Mouse (Mus musculus): ENCODE measurements around the gene Eef1a1.

DNA sequence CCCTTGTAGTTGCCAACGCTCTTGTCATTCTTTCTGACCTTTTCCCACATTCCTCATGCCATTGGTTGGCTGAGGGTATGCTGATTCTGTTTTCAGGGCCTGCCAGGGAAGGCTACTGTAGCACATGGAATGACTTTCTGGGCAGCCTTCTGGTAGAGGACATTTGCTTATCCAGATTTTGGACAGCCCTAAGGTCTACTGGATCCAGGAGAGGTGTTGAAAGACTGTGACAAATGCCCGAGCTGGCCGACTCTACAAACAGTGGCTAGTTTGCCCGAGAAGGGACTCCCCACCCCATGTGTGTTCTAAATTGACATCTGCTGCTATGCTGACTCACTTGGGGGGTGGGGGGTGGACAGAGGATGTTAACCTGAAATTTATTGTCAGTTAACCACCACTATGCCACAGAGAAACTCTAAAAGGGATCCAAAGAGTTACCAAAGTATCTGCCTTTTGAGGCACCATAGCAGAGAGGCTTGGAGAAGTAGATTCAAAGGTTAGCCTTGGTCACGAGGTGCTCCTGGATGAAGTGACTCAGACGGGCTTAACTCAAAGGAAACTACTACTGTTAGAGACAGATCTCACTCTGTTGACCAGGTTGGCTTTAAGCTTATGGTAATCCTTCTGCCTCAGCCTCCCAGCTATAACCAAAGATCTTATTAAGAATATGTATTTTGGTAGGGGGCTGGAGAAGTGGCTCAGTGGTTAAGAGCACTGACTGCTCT is 25.0 kb upstream of the Eef1a1 start:
- TF ChIP-seq CTCF (IDR thresholded peaks at IDR 0.05; ENCODE audit: borderline replicate concordance, insufficient read depth, low read depth, low read length) (no peak), POLR2A (IDR thresholded peaks at IDR 0.05; ENCODE audit: borderline replicate concordance, insufficient read depth, low read length) (no peak)
